Mouse (Mus musculus) hindbrain, embryonic 16.5 days (tissue): ENCODE data around the gene Uox. TPM values are rescaled to one million over a fixed set of nuclear protein-coding genes. Genes with fewer than 3 reads are reported as not detected.
A peak's percentile ranks its signal among the peaks of the same experiment; 100 is the strongest.

ENCODE experiments used
- ATAC-seq: fragments of 200-750 bp; cut with Nextera tagmentation; 2 replicates; pipeline ENCODE4 v1.8.0; 2017; ENCODE audit warnings: moderate TSS enrichment, moderate library complexity
- H3K27ac ChIP-seq: fragments of 300-500 bp; sonication (generic); 2 replicates; pipeline ENCODE4 v1.5.1; 2014; ENCODE audit warnings: low read depth, mild to moderate bottlenecking, control low read depth, low read length, moderate library complexity
- H3K27me3 ChIP-seq: fragments of 300-500 bp; sonication (generic); replicated peaks from 2 replicates; pipeline ENCODE4 v1.6.1; 2014; ENCODE audit warnings: low read length; ENCODE audit not compliant: control insufficient read depth, insufficient read depth
- H3K36me3 ChIP-seq: fragments of 300-500 bp; sonication (generic); 2 replicates; pipeline ENCODE4 v1.6.1; 2014; ENCODE audit warnings: mild to moderate bottlenecking, low read length, moderate library complexity, mixed read lengths; ENCODE audit not compliant: control insufficient read depth, insufficient read depth
- H3K4me1 ChIP-seq: fragments of 300-500 bp; sonication (generic); 2 replicates; pipeline ENCODE4 v1.6.1; 2014; ENCODE audit warnings: low read depth, low read length; ENCODE audit not compliant: control insufficient read depth, insufficient read depth
- H3K4me2 ChIP-seq: fragments of 300-500 bp; sonication (generic); 2 replicates; pipeline ENCODE4 v1.6.1; 2014; ENCODE audit warnings: mild to moderate bottlenecking, low read length, control low read depth, moderate library complexity
- H3K4me3 ChIP-seq: fragments of 300-500 bp; sonication (generic); 2 replicates; pipeline ENCODE4 v1.5.1; 2014; ENCODE audit warnings: mild to moderate bottlenecking, low read length, control low read depth, moderate library complexity
- H3K9ac ChIP-seq: fragments of 300-500 bp; sonication (generic); 2 replicates; pipeline ENCODE4 v1.6.1; 2014; ENCODE audit warnings: low read depth, mild to moderate bottlenecking, control low read depth, low read length, moderate library complexity
- H3K9me3 ChIP-seq: fragments of 300-500 bp; sonication (generic); 2 replicates; pipeline ENCODE4 v1.6.1; 2014; ENCODE audit warnings: mild to moderate bottlenecking, low read length, moderate library complexity; ENCODE audit not compliant: control insufficient read depth
- WGBS: fragments of 180-500 bp; shearing (Covaris S2); extraction: QIAGEN DNeasy Blood & Tissue Kit; methylation state at CpG from one replicate; pipeline ENCODE4 v1.1.7; 2014; 5-methylcytosine and 5-hydroxymethylcytosine counted together
- polyA plus RNA-seq: library from polyadenylated mRNA; unstranded; fragments of >200 nt; fragmentation: Nextera tagmentation; extraction: Ambion mirVana; gene quantifications from 2 replicates; pipeline ENCODE4 v1.2.1, GENCODE M21; 2015

Uox gene
- polyA plus RNA-seq, 1 experiment from 2014 or later = not detected

DNA sequence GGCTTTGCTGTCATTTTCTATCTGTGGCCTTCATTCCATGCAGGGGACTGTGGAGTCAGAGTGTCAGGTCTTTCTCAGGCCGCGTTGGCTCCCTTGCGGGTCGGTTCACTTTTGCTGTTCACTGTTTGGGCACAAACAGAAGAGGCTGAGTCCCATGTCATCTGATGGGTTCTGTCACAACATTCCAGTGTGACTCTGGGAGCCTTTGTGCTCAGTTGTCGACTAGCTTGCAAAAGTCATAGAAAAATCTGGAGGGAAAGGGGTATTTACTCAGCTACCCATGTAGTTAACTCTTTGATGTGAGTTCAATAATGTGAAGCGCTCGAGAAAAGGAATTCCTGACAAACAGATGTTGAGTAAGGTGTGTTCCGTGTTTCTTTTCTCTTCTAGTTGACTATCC is 26.2 kb downstream of the Uox start:
- no peaks in the 10 kb centered on the region for H3K4me1 ChIP-seq
- WGBS = 89% methylated on average over 8 of the region's 8 CpGs
- ATAC-seq = no peak
- H3K4me2 ChIP-seq = no peak overlapping the region
- no peaks in the 10 kb centered on the region for H3K36me3 ChIP-seq
- H3K27ac ChIP-seq = no peak overlapping the region
- no peak overlapping the region for H3K9ac ChIP-seq
- no peak overlapping the region for H3K4me3 ChIP-seq
- H3K27me3 ChIP-seq = no peaks in the 10 kb centered on the region
- no peaks in the 10 kb centered on the region for H3K9me3 ChIP-seq

DNA sequence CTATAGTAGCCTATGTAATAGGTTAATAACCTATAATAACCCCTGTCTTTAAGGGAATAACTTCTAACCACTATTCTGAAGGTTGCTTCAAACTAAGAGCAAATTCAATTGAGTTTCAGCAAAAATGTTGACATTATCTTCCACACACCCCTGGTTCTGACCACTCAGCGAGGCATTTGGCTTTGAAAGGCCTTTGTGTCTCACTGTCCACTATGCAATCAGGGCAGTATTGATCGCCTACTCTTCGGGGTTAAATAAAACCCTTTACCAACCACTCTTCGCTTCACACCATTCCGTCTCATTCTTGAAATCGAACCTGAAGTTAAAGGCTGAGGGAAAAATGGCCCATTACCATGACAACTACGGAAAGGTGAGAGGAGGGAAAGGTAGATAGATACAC is 26.6 kb downstream of the Uox start:
- Histone ChIP-seq H3K36me3 (no peaks in the 10 kb centered on the region), H3K9me3 (no peaks in the 10 kb centered on the region), H3K27ac (no peak overlapping the region), H3K4me1 (no peaks in the 10 kb centered on the region), H3K27me3 (no peaks in the 10 kb centered on the region), H3K4me2 (no peak overlapping the region), H3K4me3 (no peak overlapping the region), H3K9ac (no peak overlapping the region)
- no peak for ATAC-seq
- WGBS = 86% methylated on average over 7 of the region's 7 CpGs

DNA sequence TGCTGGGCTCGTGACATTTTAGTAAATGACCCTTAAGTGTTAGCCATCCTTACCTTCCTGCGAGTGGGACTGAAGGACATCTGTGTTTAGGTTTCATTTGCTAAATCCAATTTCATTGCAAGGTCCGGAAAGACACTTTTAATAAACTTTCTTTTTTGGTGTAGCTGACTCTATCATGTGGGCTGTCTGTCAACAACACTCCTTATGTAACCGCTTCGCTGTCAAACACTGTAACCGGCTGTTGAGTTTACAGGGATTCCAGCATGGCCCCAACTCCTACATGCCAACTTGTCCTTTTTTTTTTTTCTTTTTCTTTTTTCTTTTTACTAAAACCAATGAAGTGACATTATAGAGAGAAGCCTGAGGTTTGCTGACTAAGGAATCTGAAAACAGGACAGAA is 28.2 kb downstream of the Uox start:
- no peak overlapping the region for H3K27ac ChIP-seq
- no peaks in the 10 kb centered on the region for H3K4me1 ChIP-seq
- 85% methylated on average over 6 of the region's 6 CpGs for WGBS
- H3K9me3 ChIP-seq = no peaks in the 10 kb centered on the region
- H3K27me3 ChIP-seq = no peaks in the 10 kb centered on the region
- H3K4me3 ChIP-seq = no peak overlapping the region
- ATAC-seq = no peak
- H3K4me2 ChIP-seq = no peak overlapping the region
- no peaks in the 10 kb centered on the region for H3K36me3 ChIP-seq
- H3K9ac ChIP-seq = no peak overlapping the region

DNA sequence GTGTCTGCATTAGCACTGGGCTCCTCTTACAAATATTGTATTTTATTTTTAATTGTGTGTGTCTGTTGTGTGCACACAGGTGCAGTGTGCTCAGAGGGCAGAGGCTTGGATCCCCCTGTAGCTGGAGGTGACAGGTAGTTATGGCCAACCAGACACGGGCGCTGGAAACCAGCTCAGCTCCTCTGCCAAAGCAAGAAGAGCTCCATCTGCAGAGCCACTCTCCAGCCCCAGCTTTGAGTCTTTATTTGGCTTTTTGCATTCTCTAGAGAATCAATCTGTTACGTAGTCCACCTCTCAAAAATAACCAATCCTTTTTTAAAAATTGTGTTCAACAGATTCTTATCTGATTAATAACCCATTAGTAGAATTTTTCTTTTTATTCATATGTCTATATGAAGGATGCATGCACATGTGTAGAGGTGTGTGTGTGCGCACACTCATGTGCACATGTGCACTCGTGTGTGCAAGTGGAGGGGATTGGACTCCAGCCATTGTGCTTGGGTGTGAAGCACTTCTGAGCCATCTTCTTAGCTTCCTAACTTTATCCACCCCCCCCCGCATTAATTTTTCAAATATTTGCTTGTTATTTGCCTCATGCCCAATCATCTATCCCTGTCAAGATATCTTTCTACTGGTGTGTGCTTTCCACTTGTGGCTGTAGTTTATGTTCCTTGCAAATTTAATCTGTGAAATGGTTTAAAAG is 29.1 kb downstream of the Uox start:
- Histone ChIP-seq H3K27ac (no peak overlapping the region), H3K9me3 (no peaks in the 10 kb centered on the region), H3K4me1 (no peaks in the 10 kb centered on the region), H3K27me3 (no peaks in the 10 kb centered on the region), H3K4me3 (no peak overlapping the region), H3K36me3 (no peaks in the 10 kb centered on the region), H3K4me2 (no peak overlapping the region), H3K9ac (no peak overlapping the region)
- 89% methylated on average over 6 of the region's 6 CpGs for WGBS
- no peak for ATAC-seq

DNA sequence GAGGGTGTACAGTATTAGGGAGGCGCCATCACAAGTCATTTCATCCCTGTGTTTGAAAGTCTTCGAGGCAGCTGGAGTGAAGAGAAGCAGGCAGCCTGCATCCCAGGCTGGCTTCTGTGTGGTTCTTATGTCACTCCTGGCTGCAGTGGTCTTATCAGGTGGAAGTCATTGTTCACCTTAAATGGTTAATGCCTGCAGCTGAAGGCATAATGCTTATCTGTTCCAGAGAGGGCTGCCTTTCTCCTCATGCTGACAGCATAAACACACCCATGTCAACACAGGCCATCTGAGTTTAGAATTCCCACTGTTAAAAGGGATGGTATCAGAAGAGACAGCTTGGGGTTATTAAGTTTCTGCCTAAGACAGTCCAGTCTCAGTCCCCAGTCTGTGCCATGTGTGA is 31.0 kb downstream of the Uox start:
- Histone ChIP-seq H3K27ac (no peak overlapping the region), H3K9me3 (no peaks in the 10 kb centered on the region), H3K4me1 (no peaks in the 10 kb centered on the region), H3K36me3 (no peaks in the 10 kb centered on the region), H3K4me2 (no peak overlapping the region), H3K27me3 (no peaks in the 10 kb centered on the region), H3K4me3 (no peak overlapping the region), H3K9ac (no peak overlapping the region)
- WGBS = 100% methylated on average over 2 of the region's 2 CpGs
- ATAC-seq = no peak

DNA sequence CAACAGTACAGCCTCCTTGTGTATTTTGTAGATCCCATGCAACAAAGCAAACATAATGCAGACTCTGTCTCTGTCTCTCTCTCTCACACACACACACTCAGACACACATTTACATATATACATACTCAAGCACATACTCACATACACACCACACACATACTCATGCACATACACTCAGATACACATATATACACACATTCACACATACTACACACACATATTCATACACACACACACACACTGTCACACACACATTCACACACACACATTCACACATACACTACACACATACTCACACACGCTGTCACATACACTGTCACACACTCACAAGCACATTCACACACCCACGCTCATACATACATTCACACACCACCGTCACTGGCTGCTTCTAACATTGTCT is 32.3 kb downstream of the Uox start:
- H3K9me3 ChIP-seq = no peaks in the 10 kb centered on the region
- no peak overlapping the region for H3K9ac ChIP-seq
- 95% methylated on average over 3 of the region's 3 CpGs for WGBS
- peaks cover under 1% of the 10 kb centered on the region; the same call in 1 of the 2 replicates for H3K4me1 ChIP-seq
- H3K27me3 ChIP-seq = no peaks in the 10 kb centered on the region
- H3K36me3 ChIP-seq = no peaks in the 10 kb centered on the region
- no peak overlapping the region for H3K27ac ChIP-seq
- no peak for ATAC-seq
- no peak overlapping the region for H3K4me2 ChIP-seq
- H3K4me3 ChIP-seq = no peak overlapping the region

DNA sequence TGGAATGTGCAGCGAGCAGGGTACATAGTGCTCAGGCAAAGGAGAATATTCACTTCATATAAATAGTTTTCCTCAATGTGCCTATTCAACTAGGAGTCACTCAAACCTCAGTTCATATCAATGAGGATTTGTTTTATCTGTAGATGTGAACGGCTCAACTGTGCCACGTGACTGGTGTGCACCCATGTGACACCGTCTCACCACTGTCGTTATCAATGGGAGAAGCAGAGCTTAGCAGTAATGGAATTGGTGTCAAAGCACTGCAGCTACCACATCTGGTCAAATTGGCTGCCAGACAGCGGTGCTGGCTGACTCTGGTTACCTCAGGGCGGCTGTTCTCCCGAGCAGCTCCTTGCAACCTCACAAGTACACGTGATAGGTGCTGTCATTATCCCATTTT is 34.4 kb downstream of the Uox start:
- no peaks in the 10 kb centered on the region for H3K36me3 ChIP-seq
- H3K4me3 ChIP-seq = no peak overlapping the region
- no peak for ATAC-seq
- no peaks in the 10 kb centered on the region for H3K9me3 ChIP-seq
- peaks cover 4% of the 10 kb centered on the region; the same call in 1 of the 2 replicates for H3K4me1 ChIP-seq
- no peaks in the 10 kb centered on the region for H3K27me3 ChIP-seq
- H3K27ac ChIP-seq = no peak overlapping the region
- WGBS = 77% methylated on average over 9 of the region's 9 CpGs
- H3K9ac ChIP-seq = no peak overlapping the region
- no peak overlapping the region for H3K4me2 ChIP-seq

DNA sequence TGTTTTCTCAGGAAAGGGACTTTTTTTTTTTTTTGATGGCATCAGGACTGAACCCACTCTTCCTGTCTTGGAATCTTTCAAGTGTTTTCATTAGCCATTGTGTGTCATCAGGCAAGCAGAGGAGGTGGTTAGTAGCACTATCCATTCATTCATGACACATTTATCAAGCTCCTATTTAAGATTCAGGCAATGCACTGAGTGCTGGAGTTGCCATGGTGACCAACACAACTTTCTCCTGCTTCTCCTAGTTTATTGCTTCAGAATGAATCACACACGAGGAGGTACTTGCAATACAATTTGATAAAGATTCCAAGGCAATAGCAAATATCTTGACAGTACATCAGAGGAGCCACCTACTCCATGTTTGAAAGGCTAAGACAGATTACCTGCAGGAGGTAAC is 37.1 kb downstream of the Uox start:
- WGBS = 13% methylated on average over 1 of the region's 1 CpGs
- Histone ChIP-seq H3K27me3 (no peaks in the 10 kb centered on the region), H3K4me2 (no peak overlapping the region), H3K27ac (peak overlapping the region; percentile 41; the same call in 1 of the 2 replicates), H3K4me3 (no peak overlapping the region), H3K4me1 (peaks cover 4% of the 10 kb centered on the region; the same call in 1 of the 2 replicates), H3K9me3 (no peaks in the 10 kb centered on the region), H3K36me3 (no peaks in the 10 kb centered on the region), H3K9ac (no peak overlapping the region)
- peak; percentile 82 for ATAC-seq

DNA sequence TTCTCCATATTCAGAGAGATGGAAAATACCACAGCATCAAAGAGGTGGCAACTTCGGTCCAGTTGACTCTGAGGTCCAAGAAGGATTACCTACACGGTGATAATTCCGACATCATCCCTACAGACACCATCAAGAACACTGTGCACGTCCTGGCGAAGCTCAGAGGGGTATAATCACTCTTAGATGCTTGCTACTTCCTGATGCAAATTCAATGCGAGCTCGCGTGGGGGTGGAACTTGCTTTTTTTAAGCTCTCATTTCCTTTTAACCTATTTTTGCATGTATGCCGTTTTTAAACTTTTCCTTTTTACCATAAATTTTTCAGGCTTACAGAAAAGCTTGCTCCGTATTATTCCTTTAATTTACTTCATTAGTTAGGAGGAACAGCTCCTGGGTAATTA is 40.1 kb downstream of the Uox start:
- H3K4me2 ChIP-seq = no peak overlapping the region
- 84% methylated on average over 10 of the region's 10 CpGs for WGBS
- peaks cover 4% of the 10 kb centered on the region; the same call in 1 of the 2 replicates for H3K4me1 ChIP-seq
- no peaks in the 10 kb centered on the region for H3K36me3 ChIP-seq
- H3K27ac ChIP-seq = no peak overlapping the region
- no peaks in the 10 kb centered on the region for H3K27me3 ChIP-seq
- ATAC-seq = no peak
- H3K9me3 ChIP-seq = no peaks in the 10 kb centered on the region
- H3K4me3 ChIP-seq = no peak overlapping the region
- H3K9ac ChIP-seq = no peak overlapping the region
